21 mouse cellular contexts compared by ENCODE assay signal in the genomic region with DNA sequence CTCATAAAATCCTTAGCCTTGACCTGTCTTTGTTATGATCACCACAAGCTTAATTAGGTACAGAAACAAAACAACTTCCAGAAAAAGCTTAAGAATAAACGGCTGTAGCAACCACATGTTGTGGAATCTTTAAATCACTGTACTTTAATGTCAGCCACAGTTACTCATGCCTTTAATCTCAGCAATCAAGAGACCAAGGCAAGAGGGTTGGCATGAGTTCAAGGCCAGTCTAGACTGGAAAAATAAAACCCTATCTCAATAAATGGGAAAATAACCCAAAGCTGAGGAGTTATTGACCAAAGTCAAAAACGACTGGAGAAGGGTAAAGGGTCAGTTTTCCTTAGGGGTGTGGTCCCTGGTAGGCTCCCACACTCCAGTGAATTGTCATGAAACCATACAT.
DNase-seq lines count a peak whose midpoint lies in the region; ATAC-seq lines count a peak whose summit lies in the region.
"Had no signal": no experiment of that assay in that cellular context is flagged by ENCODE, and none has a peak within 500 bp of the region (broad histone marks: within the 10 kb centered on the region; RNA-seq: fewer than 3 reads in every experiment).

No protein-coding gene starts in this region.

- peak; percentile 29 for DNase-seq in embryonic facial prominence, embryonic 11.5 days (ENCODE audit: low spot score)
- no peak for DNase-seq in embryonic facial prominence, embryonic 10.5 days (ENCODE audit: low spot score)
- no peak for DNase-seq in lung, postnatal 25 days (ENCODE audit: low spot score)
- DNase-seq in adrenal gland, postnatal 10 days = peak; percentile 71
- DNase-seq in layer of hippocampus, adult 9-11 months = no peak
- DNase-seq: cerebellum, adult 8-10 months; forebrain, postnatal 0 days; kidney, adult 18-20 months; left cerebral cortex, postnatal 4 days; liver; lung, adult 18-20 months; right cerebral cortex, adult 18-20 months; thymus, postnatal 14 days had no signal

- H3K4me1 ChIP-seq in embryonic facial prominence, embryonic 11.5 days (ENCODE audit: control insufficient read depth, insufficient read depth, low read length) = no peaks in the 10 kb centered on the region
- peaks cover 9% of the 10 kb centered on the region; the same call in 1 of the 2 replicates for H3K4me1 ChIP-seq in embryonic facial prominence, embryonic 10.5 days
- no peaks in the 10 kb centered on the region for H3K4me1 ChIP-seq in lung, embryonic 16.5 days (replicated peaks; ENCODE audit: control insufficient read depth, insufficient read depth, low read length)
- H3K4me1 ChIP-seq in liver, embryonic 12.5 days = no peaks in the 10 kb centered on the region
- H3K4me1 ChIP-seq in forebrain, embryonic 15.5 days = no peaks in the 10 kb centered on the region
- H3K4me1 ChIP-seq: heart, embryonic 10.5 days; hindbrain, embryonic 10.5 days; midbrain, embryonic 12.5 days had no signal

- no peak overlapping the region for H3K9ac ChIP-seq in embryonic facial prominence, embryonic 11.5 days (replicated peaks; ENCODE audit: low read length)
- H3K9ac ChIP-seq in lung, embryonic 16.5 days (ENCODE audit: low read length) = no peak overlapping the region
- H3K9ac ChIP-seq in liver, embryonic 12.5 days = no peak overlapping the region
- no peak overlapping the region for H3K9ac ChIP-seq in forebrain, embryonic 15.5 days (replicated peaks)
- H3K9ac ChIP-seq: forebrain, postnatal 0 days; midbrain, embryonic 12.5 days had no signal

- H3K27me3 ChIP-seq in embryonic facial prominence, embryonic 11.5 days (ENCODE audit: control insufficient read depth, insufficient read depth, low read length) = no peaks in the 10 kb centered on the region
- no peaks in the 10 kb centered on the region for H3K27me3 ChIP-seq in embryonic facial prominence, embryonic 10.5 days (replicated peaks; ENCODE audit: low read depth, poor library complexity, severe bottlenecking)
- no peaks in the 10 kb centered on the region for H3K27me3 ChIP-seq in lung, embryonic 16.5 days (ENCODE audit: control insufficient read depth, insufficient read depth, low read depth, low read length)
- H3K27me3 ChIP-seq in liver, embryonic 12.5 days (replicated peaks) = no peaks in the 10 kb centered on the region
- H3K27me3 ChIP-seq in forebrain, embryonic 15.5 days = no peaks in the 10 kb centered on the region
- H3K27me3 ChIP-seq: midbrain, embryonic 12.5 days had no signal

- H3K9me3 ChIP-seq in embryonic facial prominence, embryonic 11.5 days (replicated peaks; ENCODE audit: control insufficient read depth, low read length) = no peaks in the 10 kb centered on the region
- H3K9me3 ChIP-seq in embryonic facial prominence, embryonic 10.5 days = no peaks in the 10 kb centered on the region
- H3K9me3 ChIP-seq in lung, embryonic 16.5 days (ENCODE audit: control insufficient read depth, low read length) = no peaks in the 10 kb centered on the region
- H3K9me3 ChIP-seq in liver, embryonic 12.5 days (replicated peaks) = no peaks in the 10 kb centered on the region
- H3K9me3 ChIP-seq in forebrain, embryonic 15.5 days = no peaks in the 10 kb centered on the region
- H3K9me3 ChIP-seq: G1E; heart, embryonic 10.5 days; hindbrain, embryonic 10.5 days; midbrain, embryonic 12.5 days had no signal

- no peak overlapping the region for H3K4me2 ChIP-seq in embryonic facial prominence, embryonic 11.5 days (ENCODE audit: low read depth, low read length)
- H3K4me2 ChIP-seq in lung, embryonic 16.5 days (ENCODE audit: low read depth, low read length) = no peak overlapping the region
- no peak overlapping the region for H3K4me2 ChIP-seq in liver, embryonic 12.5 days
- H3K4me2 ChIP-seq in forebrain, embryonic 15.5 days (replicated peaks) = no peak overlapping the region
- H3K4me2 ChIP-seq: midbrain, embryonic 12.5 days had no signal

- no peak overlapping the region for H3K27ac ChIP-seq in embryonic facial prominence, embryonic 11.5 days (replicated peaks; ENCODE audit: low read depth, low read length)
- no peak overlapping the region for H3K27ac ChIP-seq in embryonic facial prominence, embryonic 10.5 days (replicated peaks)
- H3K27ac ChIP-seq in lung, embryonic 16.5 days (ENCODE audit: low read length) = no peak overlapping the region
- no peak overlapping the region for H3K27ac ChIP-seq in liver, embryonic 12.5 days
- H3K27ac ChIP-seq in forebrain, embryonic 15.5 days (replicated peaks) = no peak overlapping the region
- H3K27ac ChIP-seq: heart, embryonic 10.5 days; hindbrain, embryonic 10.5 days; layer of hippocampus, adult 2 months; midbrain, embryonic 12.5 days had no signal

- H3K4me3 ChIP-seq in embryonic facial prominence, embryonic 11.5 days (ENCODE audit: low read depth, low read length) = no peak overlapping the region
- no peak overlapping the region for H3K4me3 ChIP-seq in embryonic facial prominence, embryonic 10.5 days
- H3K4me3 ChIP-seq in lung, embryonic 16.5 days (ENCODE audit: low read length) = no peak overlapping the region
- H3K4me3 ChIP-seq in liver, embryonic 12.5 days = no peak overlapping the region
- no peak overlapping the region for H3K4me3 ChIP-seq in forebrain, embryonic 15.5 days
- H3K4me3 ChIP-seq: heart, embryonic 10.5 days; hindbrain, embryonic 10.5 days; layer of hippocampus, adult 2 months; midbrain, embryonic 12.5 days had no signal

- WGBS in embryonic facial prominence, embryonic 11.5 days = 42% methylated on average over 2 of the region's 2 CpGs
- 55% methylated on average over 2 of the region's 2 CpGs for WGBS in embryonic facial prominence, embryonic 10.5 days
- WGBS in lung, embryonic 16.5 days = 40% methylated on average over 2 of the region's 2 CpGs
- 47% methylated on average over 2 of the region's 2 CpGs for WGBS in liver, embryonic 12.5 days (ENCODE audit: insufficient replicate concordance)
- 49% methylated on average over 2 of the region's 2 CpGs for WGBS in forebrain, embryonic 15.5 days

- no peak for ATAC-seq in embryonic facial prominence, embryonic 11.5 days (replicated peaks; ENCODE audit: insufficient number of reproducible peaks, low FRiP score, low TSS enrichment, low read depth)
- 0 out of 2 replicates have a peak, but pooled peaks have one; percentile 23 for ATAC-seq in lung, embryonic 16.5 days (ENCODE audit: low read depth)
- no peak for ATAC-seq in liver, embryonic 12.5 days
- ATAC-seq in forebrain, embryonic 15.5 days (replicated peaks) = no peak
- ATAC-seq: forebrain, postnatal 0 days had no signal

- no peaks in the 10 kb centered on the region for H3K36me3 ChIP-seq in embryonic facial prominence, embryonic 11.5 days (replicated peaks; ENCODE audit: control insufficient read depth, insufficient read depth, low read depth, low read length)
- H3K36me3 ChIP-seq in embryonic facial prominence, embryonic 10.5 days (replicated peaks) = no peaks in the 10 kb centered on the region
- H3K36me3 ChIP-seq in lung, embryonic 16.5 days (ENCODE audit: control insufficient read depth, insufficient read depth, low read length) = no peaks in the 10 kb centered on the region
- H3K36me3 ChIP-seq in liver, embryonic 12.5 days = no peaks in the 10 kb centered on the region
- H3K36me3 ChIP-seq in forebrain, embryonic 15.5 days = no peaks in the 10 kb centered on the region
- H3K36me3 ChIP-seq: G1E; heart, embryonic 10.5 days; hindbrain, embryonic 10.5 days; midbrain, embryonic 12.5 days had no signal

Comparison
In these comparisons a context has a peak if more than half of its experiments do, and no peak if none do; other contexts are left out.
1. DNase-seq: peak in embryonic facial prominence, embryonic 11.5 days (single experiment) and adrenal gland, postnatal 10 days (single experiment); none in embryonic facial prominence, embryonic 10.5 days (single experiment), lung, postnatal 25 days (single experiment) and layer of hippocampus, adult 9-11 months (single experiment).